Mouse (Mus musculus): ENCODE measurements at regions not wholly inside any gene's neighbourhood (a gene's known extent, or its start where the extent isn't known, plus 50 kb on each side); places are given as distances from the start of the nearest gene placed in this dataset.

- Histone ChIP-seq H3K4me2 (ENCODE audit: low read depth) (peak overlapping the region; percentile 56), H3K4me3 (no peak overlapping the region), H3K27me3 (ENCODE audit: control insufficient read depth, insufficient read depth, insufficient read length) (no peaks in the 10 kb centered on the region), H3K36me3 (ENCODE audit: control insufficient read depth, insufficient read depth) (no peaks in the 10 kb centered on the region), H3ac (ENCODE audit: control insufficient read depth, insufficient read length) (no peak overlapping the region), H3K79me2 (ENCODE audit: control insufficient read depth, insufficient read depth) (no peaks in the 10 kb centered on the region)
- TF ChIP-seq CEBPB (IDR thresholded peaks at IDR 0.05; ENCODE audit: insufficient read depth, poor library complexity, severe bottlenecking) (0 out of 2 replicates have a peak, but pooled peaks have one; percentile 14), MYOD1 (IDR thresholded peaks at IDR 0.05; ENCODE audit: control insufficient read depth in 1 of 3, insufficient read length in 2 of 3, low read depth in 2 of 3) (peak; percentile 19 to 48 (median 26)), USF1 (IDR thresholded peaks at IDR 0.05; ENCODE audit: low read depth) (peak; percentile 41), REST (IDR thresholded peaks at IDR 0.05; ENCODE audit: insufficient read depth, insufficient read length) (no peak), TCF12 (IDR thresholded peaks at IDR 0.05; ENCODE audit: insufficient read depth, poor library complexity, severe bottlenecking) (peak; percentile 32), SRF (IDR thresholded peaks at IDR 0.05; ENCODE audit: control insufficient read depth, insufficient read length, low read depth) (no peak)
Observed at GRCm38 (mm10) chr13:111157921-111158638, 96.7 kb upstream of the Actbl2 start.

GRCm38 (mm10) chr13:111159498-111159897 lies 95.3 kb upstream of the Actbl2 start:
- TF ChIP-seq CEBPB (IDR thresholded peaks at IDR 0.05; ENCODE audit: insufficient read depth, poor library complexity, severe bottlenecking) = peak; percentile 92
- TF ChIP-seq E2F4 (IDR thresholded peaks at IDR 0.05; ENCODE audit: insufficient read depth) = no peak
- TF ChIP-seq REST (IDR thresholded peaks at IDR 0.05; ENCODE audit: insufficient read depth, insufficient read length) = no peak
- TF ChIP-seq MAX (IDR thresholded peaks at IDR 0.05; ENCODE audit: low read depth) = no peak
- no peak overlapping the region for H3K4me3 ChIP-seq
- H3ac ChIP-seq (ENCODE audit: control insufficient read depth, insufficient read length) = no peak overlapping the region
- H3K27me3 ChIP-seq (ENCODE audit: control insufficient read depth, insufficient read depth, insufficient read length) = no peaks in the 10 kb centered on the region
- no peak overlapping the region for H3K4me2 ChIP-seq (ENCODE audit: low read depth)
- H3K79me2 ChIP-seq (ENCODE audit: control insufficient read depth, insufficient read depth) = no peaks in the 10 kb centered on the region
- H3K36me3 ChIP-seq (ENCODE audit: control insufficient read depth, insufficient read depth) = no peaks in the 10 kb centered on the region

GRCm38 (mm10) chr13:111165538-111165937 lies 89.3 kb upstream of the Actbl2 start:
- no peaks in the 10 kb centered on the region for H3K79me2 ChIP-seq (ENCODE audit: control insufficient read depth, insufficient read depth)
- no peak overlapping the region for H3K4me2 ChIP-seq (ENCODE audit: low read depth)
- TF ChIP-seq MYOD1 (IDR thresholded peaks at IDR 0.05; ENCODE audit: control insufficient read depth in 1 of 3, insufficient read length in 2 of 3, low read depth in 2 of 3) (no peak), POLR2AphosphoS2 (IDR thresholded peaks at IDR 0.05; ENCODE audit: insufficient read length, low read depth) (no peak), E2F4 (IDR thresholded peaks at IDR 0.05; ENCODE audit: insufficient read depth) (no peak), SRF (IDR thresholded peaks at IDR 0.05; ENCODE audit: control insufficient read depth, insufficient read length, low read depth) (no peak), TCF3 (IDR thresholded peaks at IDR 0.05; ENCODE audit: insufficient read length, low read depth) (no peak), CEBPB (IDR thresholded peaks at IDR 0.05; ENCODE audit: insufficient read depth, poor library complexity, severe bottlenecking) (no peak), POLR2A (IDR thresholded peaks at IDR 0.05; ENCODE audit: insufficient read length, low read depth) (no peak)
- H3ac ChIP-seq (ENCODE audit: control insufficient read depth, insufficient read length) = no peak overlapping the region
- H3K27me3 ChIP-seq (ENCODE audit: control insufficient read depth, insufficient read depth, insufficient read length) = no peaks in the 10 kb centered on the region
- H3K36me3 ChIP-seq (ENCODE audit: control insufficient read depth, insufficient read depth) = no peaks in the 10 kb centered on the region
- H3K4me3 ChIP-seq = no peak overlapping the region

- H3K4me2 ChIP-seq (ENCODE audit: low read depth) = no peak overlapping the region
- H3K79me2 ChIP-seq (ENCODE audit: control insufficient read depth, insufficient read depth) = no peaks in the 10 kb centered on the region
- H3K27me3 ChIP-seq (ENCODE audit: control insufficient read depth, insufficient read depth, insufficient read length) = no peaks in the 10 kb centered on the region
- no peak for TF ChIP-seq SRF (IDR thresholded peaks at IDR 0.05; ENCODE audit: control insufficient read depth, insufficient read length, low read depth)
- no peak for TF ChIP-seq TCF12 (IDR thresholded peaks at IDR 0.05; ENCODE audit: insufficient read depth, poor library complexity, severe bottlenecking)
- no peak for TF ChIP-seq MYOG (IDR thresholded peaks at IDR 0.05; ENCODE audit: control insufficient read depth in 1 of 3, insufficient read depth in 1 of 3, insufficient read length in 2 of 3, low read depth in 2 of 3)
- no peak for TF ChIP-seq POLR2A (IDR thresholded peaks at IDR 0.05; ENCODE audit: insufficient read length, low read depth)
- TF ChIP-seq USF1 (IDR thresholded peaks at IDR 0.05; ENCODE audit: low read depth) = no peak
- TF ChIP-seq MAX (IDR thresholded peaks at IDR 0.05; ENCODE audit: low read depth) = no peak
- TF ChIP-seq MYOD1 (IDR thresholded peaks at IDR 0.05; ENCODE audit: control insufficient read depth in 1 of 3, insufficient read length in 2 of 3, low read depth in 2 of 3) = no peak
- TF ChIP-seq TCF3 (IDR thresholded peaks at IDR 0.05; ENCODE audit: insufficient read length, low read depth) = no peak
- TF ChIP-seq POLR2AphosphoS2 (IDR thresholded peaks at IDR 0.05; ENCODE audit: insufficient read length, low read depth) = no peak
- TF ChIP-seq E2F4 (IDR thresholded peaks at IDR 0.05; ENCODE audit: insufficient read depth) = no peak
- TF ChIP-seq REST (IDR thresholded peaks at IDR 0.05; ENCODE audit: insufficient read depth, insufficient read length) = no peak
- no peak overlapping the region for H3K4me3 ChIP-seq
- no peak overlapping the region for H3ac ChIP-seq (ENCODE audit: control insufficient read depth, insufficient read length)
- no peaks in the 10 kb centered on the region for H3K36me3 ChIP-seq (ENCODE audit: control insufficient read depth, insufficient read depth)
Observed at GRCm38 (mm10) chr13:111170269-111171165, 84.3 kb upstream of the Actbl2 start.

- Histone ChIP-seq H3K4me3 (no peak overlapping the region), H3K36me3 (ENCODE audit: control insufficient read depth, insufficient read depth) (no peaks in the 10 kb centered on the region), H3K79me2 (ENCODE audit: control insufficient read depth, insufficient read depth) (no peaks in the 10 kb centered on the region), H3K4me2 (ENCODE audit: low read depth) (no peak overlapping the region), H3K27me3 (ENCODE audit: control insufficient read depth, insufficient read depth, insufficient read length) (no peaks in the 10 kb centered on the region), H3ac (ENCODE audit: control insufficient read depth, insufficient read length) (no peak overlapping the region)
- TF ChIP-seq SRF (IDR thresholded peaks at IDR 0.05; ENCODE audit: control insufficient read depth, insufficient read length, low read depth) (no peak), POLR2A (IDR thresholded peaks at IDR 0.05; ENCODE audit: insufficient read length, low read depth) (no peak), USF1 (IDR thresholded peaks at IDR 0.05; ENCODE audit: low read depth) (no peak), POLR2AphosphoS2 (IDR thresholded peaks at IDR 0.05; ENCODE audit: insufficient read length, low read depth) (no peak), REST (IDR thresholded peaks at IDR 0.05; ENCODE audit: insufficient read depth, insufficient read length) (no peak)
Observed at GRCm38 (mm10) chr13:111179186-111179585, 75.6 kb upstream of the Actbl2 start.

Measured in myocyte (in vitro differentiated cells).